8 mouse cellular contexts compared by ENCODE assay signal in the genomic region with DNA sequence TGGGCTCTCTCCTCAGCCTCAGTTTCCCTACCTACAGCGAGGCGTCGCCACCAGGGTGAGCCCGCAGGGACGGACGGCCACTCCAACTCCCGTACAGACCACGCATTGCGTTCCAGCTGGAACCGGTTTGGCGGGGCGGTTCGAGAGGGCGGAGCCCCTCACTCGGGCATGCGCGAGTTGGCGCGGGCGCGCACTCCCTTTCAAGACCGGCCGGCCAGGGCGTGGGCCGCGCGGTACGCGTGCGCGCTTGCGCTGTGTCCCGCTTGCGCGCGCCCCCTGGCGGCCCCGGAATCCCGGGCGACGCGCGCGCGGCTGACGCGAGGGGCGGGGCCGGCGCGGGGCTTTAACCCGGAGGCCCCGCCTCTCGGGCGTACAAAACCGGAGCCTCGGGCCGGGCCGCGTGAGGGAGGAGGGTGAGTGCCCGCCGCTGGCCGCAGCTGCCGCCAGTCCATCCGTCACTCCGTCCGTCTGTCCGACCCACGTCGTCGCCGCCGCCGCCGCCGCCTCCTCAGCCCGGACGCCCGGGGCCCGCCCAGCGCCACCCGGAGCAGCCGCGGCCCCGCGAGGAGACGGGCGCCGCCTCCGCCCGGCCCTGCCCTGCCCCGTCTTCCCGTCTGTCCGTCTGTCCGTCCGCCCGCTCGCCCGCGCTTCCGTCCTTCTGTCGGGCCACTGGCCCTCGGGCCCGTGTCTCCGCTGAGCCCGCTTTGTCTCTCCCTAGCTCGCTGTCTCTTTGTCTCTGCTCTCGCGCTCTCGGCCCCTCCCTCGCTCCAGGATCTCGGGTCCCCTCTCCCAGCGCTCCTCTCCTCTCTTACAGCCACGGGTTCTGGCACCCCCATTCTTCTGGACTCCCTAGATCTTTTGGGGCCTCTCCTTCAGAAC. TPM values are rescaled to one million over a fixed set of nuclear protein-coding genes. Genes with fewer than 3 reads are reported as not detected.
A peak's percentile ranks its signal among the peaks of the same experiment; 100 is the strongest.
DNase-seq lines count a peak whose midpoint lies in the region; ATAC-seq and TF ChIP-seq lines count a peak whose summit lies in the region.

No protein-coding gene starts in this region.

- in situ Hi-C loops in CH12.LX (cut with MboI; ENCODE audit: low pct_ligation_motif_present, low pct_unique_long_range_greater_than_20kb, low sequenced_read_pairs), result loop anchor here (5.0 kb wide), 1 partner anchor 36 kb away; no protein-coding TSS in a partner anchor

- peak overlapping the region; percentile 92 for H3K9ac ChIP-seq in CH12.LX (ENCODE audit: insufficient read depth, low read depth)
- peak overlapping the region; percentile 87 for H3K9ac ChIP-seq in heart, embryonic 15.5 days
- peak overlapping the region; percentile 94 for H3K9ac ChIP-seq in liver, embryonic 13.5 days
- H3K9ac ChIP-seq in stomach, embryonic 14.5 days (replicated peaks; ENCODE audit: low read depth, low read length), result peak overlapping the region; percentile 95

- H3K4me1 ChIP-seq in CH12.LX (ENCODE audit: control insufficient read depth in 1 of 2, insufficient read depth in 2 of 2), result peaks cover 8 to 58% of the 10 kb centered on the region in 2 experiments
- H3K4me1 ChIP-seq in forebrain, embryonic 10.5 days, result peaks cover 83% of the 10 kb centered on the region
- H3K4me1 ChIP-seq in heart, embryonic 15.5 days (replicated peaks), result peaks cover 71% of the 10 kb centered on the region
- H3K4me1 ChIP-seq in liver, embryonic 13.5 days (replicated peaks), result peaks cover 66% of the 10 kb centered on the region
- H3K4me1 ChIP-seq in stomach, embryonic 14.5 days (ENCODE audit: control insufficient read depth, insufficient read depth, low read length), result peaks cover 49% of the 10 kb centered on the region

- H3K9me3 ChIP-seq in CH12.LX (replicated peaks; ENCODE audit: low read length), result no peaks in the 10 kb centered on the region
- H3K9me3 ChIP-seq in forebrain, embryonic 10.5 days, result no peaks in the 10 kb centered on the region
- H3K9me3 ChIP-seq in heart, embryonic 15.5 days (replicated peaks), result no peaks in the 10 kb centered on the region
- no peaks in the 10 kb centered on the region for H3K9me3 ChIP-seq in liver, embryonic 13.5 days (replicated peaks)
- no peaks in the 10 kb centered on the region for H3K9me3 ChIP-seq in stomach, embryonic 14.5 days (ENCODE audit: control insufficient read depth, low read depth, low read length)

- H3K36me3 ChIP-seq in CH12.LX (replicated peaks in 1 of 2; ENCODE audit: control insufficient read depth in 1 of 2, insufficient read depth in 1 of 2, low read length in 1 of 2), result peaks cover 0 to 26% of the 10 kb centered on the region in 2 experiments
- peaks cover 10% of the 10 kb centered on the region; the same call in 1 of the 2 replicates for H3K36me3 ChIP-seq in forebrain, embryonic 10.5 days (replicated peaks)
- no peaks in the 10 kb centered on the region for H3K36me3 ChIP-seq in heart, embryonic 15.5 days
- no peaks in the 10 kb centered on the region for H3K36me3 ChIP-seq in liver, embryonic 13.5 days
- no peaks in the 10 kb centered on the region for H3K36me3 ChIP-seq in stomach, embryonic 14.5 days (ENCODE audit: control insufficient read depth, insufficient read depth, low read length)

- TF ChIP-seq POLR2A in CH12.LX (IDR thresholded peaks at IDR 0.05; ENCODE audit: low read depth, low read length), result peak; percentile 70

- ATAC-seq in heart, embryonic 15.5 days (replicated peaks; ENCODE audit: insufficient number of reproducible peaks, insufficient read depth, low FRiP score, low read depth), result peak; percentile 87
- ATAC-seq in liver, embryonic 13.5 days (ENCODE audit: low read depth), result peak; percentile 92
- ATAC-seq in stomach, embryonic 14.5 days (ENCODE audit: insufficient number of reproducible peaks, insufficient read depth, low FRiP score, low read depth), result peak; percentile 91

- TF ChIP-seq EP300 in CH12.LX (IDR thresholded peaks at IDR 0.05; ENCODE audit: low read length), result no peak

- H3K27ac ChIP-seq in CH12.LX (ENCODE audit: insufficient read depth, low read depth), result peak overlapping the region; percentile 69; the same call in 1 of the 2 replicates
- peak overlapping the region; percentile 98 for H3K27ac ChIP-seq in forebrain, embryonic 10.5 days
- H3K27ac ChIP-seq in heart, embryonic 15.5 days, result peak overlapping the region; percentile 88
- peak overlapping the region; percentile 80 for H3K27ac ChIP-seq in liver, embryonic 13.5 days
- H3K27ac ChIP-seq in stomach, embryonic 14.5 days (ENCODE audit: low read length), result peak overlapping the region; percentile 81; the same call in 1 of the 2 replicates

- TF ChIP-seq CTCF in CH12.LX (conservative IDR thresholded peaks at IDR 0.05 in 1 of 2, IDR thresholded peaks at IDR 0.05 in 1 of 2; ENCODE audit: low read depth in 2 of 2, low read length in 2 of 2), result peak in 1 of 2 experiments; percentile 69; a peak in 2 of 4 replicates

- peak overlapping the region; percentile 96 for H3K4me2 ChIP-seq in CH12.LX (ENCODE audit: insufficient read depth, low read depth, poor library complexity, severe bottlenecking)
- peak overlapping the region; percentile 83 for H3K4me2 ChIP-seq in heart, embryonic 15.5 days
- peak overlapping the region; percentile 98 for H3K4me2 ChIP-seq in liver, embryonic 13.5 days
- peak overlapping the region; percentile 81 for H3K4me2 ChIP-seq in stomach, embryonic 14.5 days (replicated peaks; ENCODE audit: low read depth, low read length)

- dilution Hi-C loops in CH12.LX (cut with MboI; ENCODE audit: extremely low pct_ligation_motif_present, extremely low pct_unique_long_range_greater_than_20kb, low sequenced_read_pairs), result no loop called here

- no peaks in the 10 kb centered on the region for H3K27me3 ChIP-seq in CH12.LX (replicated peaks)
- no peaks in the 10 kb centered on the region for H3K27me3 ChIP-seq in forebrain, embryonic 10.5 days (ENCODE audit: poor library complexity, severe bottlenecking)
- no peaks in the 10 kb centered on the region for H3K27me3 ChIP-seq in heart, embryonic 15.5 days
- H3K27me3 ChIP-seq in liver, embryonic 13.5 days, result peaks cover 11% of the 10 kb centered on the region; the same call in 1 of the 2 replicates
- H3K27me3 ChIP-seq in stomach, embryonic 14.5 days (ENCODE audit: control insufficient read depth, insufficient read depth, low read length), result no peaks in the 10 kb centered on the region

- H3K79me2 ChIP-seq in CH12.LX (replicated peaks; ENCODE audit: control insufficient read depth, extremely low read depth, insufficient read depth, poor library complexity, severe bottlenecking), result no peaks in the 10 kb centered on the region

- DNase-seq in CH12.LX (ENCODE audit: extremely low read depth), result peak; percentile 87
- peak; percentile 77 for DNase-seq in c-Kit-positive CD71-negative TER-119-negative erythroid progenitor cells, embryonic 14.5 days (ENCODE audit: low read depth)
- peak; percentile 93 for DNase-seq in forebrain, embryonic 10.5 days (ENCODE audit: extremely low spot score, low spot score)
- peak; percentile 98 for DNase-seq in kidney, postnatal 14 days
- DNase-seq in liver, embryonic 13.5 days, result peak; percentile 94
- peak; percentile 91 for DNase-seq in natural killer cell, adult 2 months (ENCODE audit: low spot score in 2 of 2)

- TF ChIP-seq RAD21 in CH12.LX (IDR thresholded peaks at IDR 0.05; ENCODE audit: low read depth, low read length), result no peak

- H3K4me3 ChIP-seq in CH12.LX (replicated peaks in 1 of 3; ENCODE audit: low read depth in 2 of 3, low read length in 2 of 3, poor library complexity in 1 of 3), result peak overlapping the region; percentile 66 to 94 (median 94)
- peak overlapping the region; percentile 94 for H3K4me3 ChIP-seq in forebrain, embryonic 10.5 days
- peak overlapping the region; percentile 90 for H3K4me3 ChIP-seq in heart, embryonic 15.5 days
- H3K4me3 ChIP-seq in liver, embryonic 13.5 days (replicated peaks), result peak overlapping the region; percentile 71
- peak overlapping the region; percentile 94 for H3K4me3 ChIP-seq in stomach, embryonic 14.5 days (ENCODE audit: low read depth, low read length)

- WGBS in forebrain, embryonic 10.5 days, result 0% methylated on average over 106 of the region's 114 CpGs
- 0% methylated on average over 112 of the region's 114 CpGs for WGBS in heart, embryonic 15.5 days
- WGBS in liver, embryonic 13.5 days (ENCODE audit: insufficient replicate concordance), result under 1% methylated on average over 103 of the region's 114 CpGs
- WGBS in stomach, embryonic 14.5 days, result under 1% methylated on average over 84 of the region's 114 CpGs

TF ChIP-seq in CH12.LX, 34 proteins besides CTCF, POLR2A, EP300 and RAD21 (continues in another document):
- TF ChIP-seq ZMIZ1 (IDR thresholded peaks at IDR 0.05; ENCODE audit: low read depth, low read length) (peak; percentile 58), NRF1 (IDR thresholded peaks at IDR 0.05; ENCODE audit: low read depth, low read length) (peak; percentile 96), ZC3H11A (IDR thresholded peaks at IDR 0.05; ENCODE audit: low read depth, low read length) (no peak), JUND (conservative IDR thresholded peaks at IDR 0.05; ENCODE audit: low read depth, low read length) (no peak), USF2 (conservative IDR thresholded peaks at IDR 0.05; ENCODE audit: low read depth, low read length) (no peak), CHD2 (IDR thresholded peaks at IDR 0.05; ENCODE audit: low read length) (no peak), UBTF (IDR thresholded peaks at IDR 0.05; ENCODE audit: low read depth, low read length) (no peak), BHLHE40 (IDR thresholded peaks at IDR 0.05; ENCODE audit: low read depth, low read length) (peak; percentile 41; the same call in 1 of the 2 replicates), USF1 (IDR thresholded peaks at IDR 0.05; ENCODE audit: low read depth, low read length) (no peak), NELFE (IDR thresholded peaks at IDR 0.05; ENCODE audit: low read depth, low read length) (peak; percentile 48; the same call in 1 of the 2 replicates), MYC (IDR thresholded peaks at IDR 0.05; ENCODE audit: low read depth, low read length) (0 out of 2 replicates have a peak, but pooled peaks have one; percentile 37), MXI1 (IDR thresholded peaks at IDR 0.05; ENCODE audit: low read depth, low read length) (peak; percentile 34; the same call in 1 of the 2 replicates), ZKSCAN1 (IDR thresholded peaks at IDR 0.05; ENCODE audit: borderline replicate concordance, low read depth, low read length) (no peak), KAT2A (IDR thresholded peaks at IDR 0.05; ENCODE audit: insufficient replicate concordance, low read length) (no peak), ZNF384 (IDR thresholded peaks at IDR 0.05; ENCODE audit: low read depth, low read length) (no peak)

RNA-seq across cellular contexts. Expression of a gene that starts 54.3 kb away (rescaled TPM):
- total RNA-seq in CH12.LX (2012; rRNA removed), result not detected in 2 replicates
- not detected in 2 replicates for total RNA-seq in CH12.LX (2014; rRNA removed)
- polyA plus RNA-seq in CH12.LX (2012; ENCODE audit: insufficient read length, low read depth), result not detected in 2 replicates
- 79.0 and 80.3 TPM in 2 replicates for polyA plus RNA-seq in forebrain, embryonic 10.5 days (2016; fragmentation: Nextera tagmentation; extraction: Ambion mirVana)
- polyA plus RNA-seq in heart, embryonic 15.5 days (2015; fragmentation: Nextera tagmentation; extraction: Ambion mirVana), result 1,553 and 1,598 TPM in 2 replicates
- polyA plus RNA-seq in liver, embryonic 13.5 days (2015; fragmentation: Nextera tagmentation; extraction: Ambion mirVana), result 58.3 and 60.1 TPM in 2 replicates
- 1,732 and 1,736 TPM in 2 replicates for polyA plus RNA-seq in stomach, embryonic 14.5 days (2014; fragmentation: Nextera tagmentation; extraction: Ambion mirVana)

Comparison
In these comparisons a context has a peak if more than half of its experiments do, and no peak if none do; other contexts are left out.
1. Peak in every context shown above with its lines: DNase-seq, ATAC-seq, H3K4me3 ChIP-seq and H3K27ac ChIP-seq.
2. RNA of a gene that starts 54.3 kb away (polyA plus RNA-seq): 1,732 to 1,736 TPM in stomach, embryonic 14.5 days, 1,553 to 1,598 TPM in heart, embryonic 15.5 days, 79.0 to 80.3 TPM in forebrain, embryonic 10.5 days and 58.3 to 60.1 TPM in liver, embryonic 13.5 days; not detected in CH12.LX; every median in the first group is over 10 times any median in the second.